Mouse (Mus musculus): ENCODE data around the gene Hepacam.

GRCm38 (mm10) chr9:37363551-37363950 lies 3.6 kb upstream of the Hepacam start:
- TF ChIP-seq CTCF (conservative IDR thresholded peaks at IDR 0.05; ENCODE audit: low read length) (no peak), POU5F1 (IDR thresholded peaks at IDR 0.05; ENCODE audit: borderline replicate concordance, low read length) (no peak)
